Mouse (Mus musculus) testis, adult 2 months (tissue): ENCODE measurements around the gene Ccnyl1. TPM values are rescaled to one million over a fixed set of nuclear protein-coding genes. Genes with fewer than 3 reads are reported as not detected.

Source experiments
- H3K27ac ChIP-seq: fragments of 200-500 bp; 2 replicates; pipeline ENCODE4 v1.5.1; 2012; ENCODE audit warnings: low read depth, low read length; ENCODE audit not compliant: control insufficient read depth, insufficient read depth
- H3K27me3 ChIP-seq: fragments of 200-500 bp; 2 replicates; pipeline ENCODE4 v1.6.1; 2012; ENCODE audit warnings: mild to moderate bottlenecking, low read length, moderate library complexity; ENCODE audit not compliant: control insufficient read depth, insufficient read depth
- H3K36me3 ChIP-seq: fragments of 200-500 bp; 2 replicates; pipeline ENCODE4 v1.6.1; 2012; ENCODE audit warnings: mild to moderate bottlenecking, low read length; ENCODE audit not compliant: control insufficient read depth, insufficient read depth
- H3K4me1 ChIP-seq: fragments of 200-500 bp; 2 replicates; pipeline ENCODE4 v1.6.1; 2012; ENCODE audit warnings: low read length; ENCODE audit not compliant: control insufficient read depth, insufficient read depth
- H3K4me3 ChIP-seq: fragments of 200-500 bp; 2 replicates; pipeline ENCODE4 v1.5.1; 2012; ENCODE audit warnings: low read depth, mild to moderate bottlenecking, low read length, moderate library complexity, mixed read lengths; ENCODE audit not compliant: control insufficient read depth
- CTCF ChIP-seq: fragments of 200-500 bp; IDR thresholded peaks from 2 replicates; pipeline ENCODE4 v1.5.1; 2012; ENCODE audit warnings: low read depth, mild to moderate bottlenecking, inconsistent platforms, low read length, moderate library complexity; ENCODE audit not compliant: control insufficient read depth, insufficient read depth, insufficient replicate concordance
- POLR2A ChIP-seq: fragments of 200-500 bp; IDR thresholded peaks from 2 replicates; pipeline ENCODE4 v1.6.1; 2012; ENCODE audit warnings: low read depth, mild to moderate bottlenecking, inconsistent platforms, low read length, moderate library complexity; ENCODE audit not compliant: control insufficient read depth
- polyA plus RNA-seq: library from polyadenylated mRNA; depleted of rRNA; stranded (reverse); fragments of >200 nt; gene quantifications from 2 replicates; pipeline ENCODE4 v1.2.3, GENCODE M21; 2012

The Ccnyl1 gene
- polyA plus RNA-seq, 1 experiment, result 202 TPM

- no peak for TF ChIP-seq CTCF
- no peak for TF ChIP-seq POLR2A
- Histone ChIP-seq H3K4me1 (peaks cover 29% of the 10 kb centered on the region), H3K4me3 (peak overlapping the region; percentile 88), H3K27me3 (no peaks in the 10 kb centered on the region; the same call in 1 of the 2 replicates), H3K36me3 (no peaks in the 10 kb centered on the region), H3K27ac (no peak overlapping the region)
Measured at GRCm38 (mm10) chr1:64735781-64736680, 45.8 kb downstream of the Ccnyl1 start.

- Histone ChIP-seq H3K27me3 (no peaks in the 10 kb centered on the region; the same call in 1 of the 2 replicates), H3K27ac (no peak overlapping the region), H3K4me3 (peak overlapping the region; percentile 88), H3K4me1 (peaks cover 29% of the 10 kb centered on the region), H3K36me3 (no peaks in the 10 kb centered on the region)
- TF ChIP-seq POLR2A, result no peak
- no peak for TF ChIP-seq CTCF
Measured at GRCm38 (mm10) chr1:64736681-64737501, 46.6 kb downstream of the Ccnyl1 start.

DNA sequence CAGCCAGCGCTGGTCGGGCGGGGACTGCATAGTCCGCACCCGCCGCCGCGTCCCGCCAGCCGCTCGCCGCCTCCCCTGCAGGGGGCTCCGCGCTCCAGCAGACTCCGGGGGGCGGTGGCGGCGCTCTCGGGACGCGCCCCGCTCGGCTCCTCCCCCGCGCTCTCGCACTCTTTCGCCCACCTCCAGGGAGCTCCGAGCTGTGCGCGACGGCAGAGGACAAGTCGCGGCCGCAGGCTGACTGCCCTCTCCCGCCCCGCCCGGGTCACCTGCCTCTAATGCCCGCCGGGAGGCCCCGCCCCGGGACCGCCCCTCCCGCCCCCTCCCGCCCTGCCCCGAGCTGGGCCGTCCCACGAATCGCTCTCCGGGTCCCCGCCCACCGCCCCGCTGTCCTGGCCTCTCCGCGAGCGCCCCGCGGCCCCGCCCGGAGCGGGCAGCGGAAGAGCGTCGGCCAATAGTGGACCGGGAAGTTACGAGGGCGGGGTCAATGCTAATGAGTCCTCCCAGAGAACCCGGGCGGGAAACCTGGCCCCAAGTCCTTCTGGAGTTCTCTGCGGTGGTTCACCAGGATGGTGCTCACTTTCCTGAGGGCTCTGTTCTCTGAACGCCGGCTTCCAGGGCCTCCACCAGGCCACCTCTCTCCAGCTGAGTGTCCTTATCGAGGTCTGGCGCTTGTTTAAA, 47.4 kb downstream of the Ccnyl1 start, which contains the start of gene Fzd5:
Gene Fzd5, minus strand, starts transcription at position 250 of the 678 bp plus-strand sequence.
- peaks cover 29% of the 10 kb centered on the region for H3K4me1 ChIP-seq
- no peaks in the 10 kb centered on the region for H3K36me3 ChIP-seq
- peak within 1 kb of the TSS; percentile 88 for H3K4me3 ChIP-seq
- no peak within 1 kb of the TSS for H3K27ac ChIP-seq
- no peaks in the 10 kb centered on the region; the same call in 1 of the 2 replicates for H3K27me3 ChIP-seq
- TF ChIP-seq POLR2A (peak; percentile 62), CTCF (no peak)

- peak overlapping the region; percentile 66 for H3K4me3 ChIP-seq
- no peaks in the 10 kb centered on the region; the same call in 1 of the 2 replicates for H3K27me3 ChIP-seq
- no peak overlapping the region for H3K27ac ChIP-seq
- peaks cover 31% of the 10 kb centered on the region for H3K4me1 ChIP-seq
- no peaks in the 10 kb centered on the region for H3K36me3 ChIP-seq
- no peak for TF ChIP-seq CTCF
- no peak for TF ChIP-seq POLR2A
Measured at GRCm38 (mm10) chr1:64738180-64738555, 47.9 kb downstream of the Ccnyl1 start.

GRCm38 (mm10) chr1:64738661-64739082, 48.4 kb downstream of the Ccnyl1 start:
- Histone ChIP-seq H3K4me1 (peaks cover 31% of the 10 kb centered on the region), H3K4me3 (no peak overlapping the region; the same call in 1 of the 2 replicates), H3K27me3 (no peaks in the 10 kb centered on the region; the same call in 1 of the 2 replicates), H3K27ac (no peak overlapping the region), H3K36me3 (no peaks in the 10 kb centered on the region)
- TF ChIP-seq POLR2A, result no peak
- TF ChIP-seq CTCF, result no peak

DNA sequence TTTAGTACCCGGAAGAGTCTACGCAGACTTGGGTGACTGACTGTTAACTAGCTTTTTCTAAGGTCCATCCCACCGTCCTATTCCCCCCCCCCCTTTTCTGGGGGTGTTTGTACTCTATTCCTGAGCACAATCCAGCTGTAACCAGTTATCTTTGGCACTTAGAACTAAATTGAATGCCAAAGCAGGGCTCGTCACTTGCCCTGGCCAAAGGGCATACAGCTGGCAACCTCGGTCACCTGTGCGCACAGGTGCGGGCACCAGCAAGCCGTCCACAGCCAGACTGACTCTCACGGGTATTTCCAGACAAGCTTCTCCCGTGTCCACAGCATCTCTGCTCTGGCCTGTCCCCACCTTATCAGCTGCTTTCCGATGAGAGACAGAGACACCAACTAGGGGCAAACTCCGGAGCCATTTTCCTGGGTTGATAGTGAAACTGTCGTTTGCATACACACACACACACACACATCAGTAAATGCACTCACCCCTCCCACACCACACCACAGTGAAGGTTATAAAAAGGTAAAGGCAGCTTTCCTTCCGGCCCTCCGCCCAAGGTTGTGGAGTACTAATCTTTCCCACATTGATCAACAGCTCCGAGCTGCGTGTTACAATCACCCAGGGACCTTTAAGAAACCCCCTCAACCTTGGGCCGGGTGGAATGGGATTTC, 52.6 kb downstream of the Ccnyl1 start:
- TF ChIP-seq CTCF (no peak), POLR2A (no peak)
- no peaks in the 10 kb centered on the region for H3K27me3 ChIP-seq
- H3K36me3 ChIP-seq, result no peaks in the 10 kb centered on the region
- H3K4me1 ChIP-seq, result peaks cover 4% of the 10 kb centered on the region
- no peak overlapping the region for H3K27ac ChIP-seq
- H3K4me3 ChIP-seq, result no peak overlapping the region
